Mouse (Mus musculus): ENCODE data around the gene Fam167b.

DNA sequence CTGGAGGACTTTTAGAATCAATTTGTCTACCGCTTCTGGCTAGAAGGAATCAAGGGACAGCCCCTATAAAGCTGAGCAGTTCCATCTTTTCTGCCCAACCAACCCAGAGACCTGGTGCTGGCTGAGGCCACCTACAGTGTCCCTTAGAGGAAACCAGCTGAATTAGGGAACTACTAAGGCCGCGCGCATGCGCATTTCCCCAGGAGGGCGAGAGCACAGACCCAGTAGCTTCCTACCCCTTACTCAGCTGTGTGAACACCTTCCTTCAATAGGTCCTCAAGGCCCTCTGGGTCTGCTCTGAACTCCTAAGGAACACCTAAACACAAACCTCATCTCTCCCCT is 46.7 kb upstream of the Fam167b start:
- TF ChIP-seq CTCF (IDR thresholded peaks at IDR 0.05; ENCODE audit: low read depth, low read length) (no peak), POLR2A (IDR thresholded peaks at IDR 0.05; ENCODE audit: extremely low read depth, insufficient read depth, low read length) (no peak)
